Mouse (Mus musculus) kidney, embryonic 15.5 days (tissue): ENCODE measurements around the gene Tgfbr3. TPM values are rescaled to one million over a fixed set of nuclear protein-coding genes. Genes with fewer than 3 reads are reported as not detected.

Experiments used
- ATAC-seq: fragments of 200-750 bp; cut with Nextera tagmentation; replicated peaks from 2 replicates; pipeline ENCODE4 v1.8.0; 2017; ENCODE audit warnings: moderate TSS enrichment; ENCODE audit not compliant: low FRiP score
- H3K27ac ChIP-seq: fragments of 300-500 bp; sonication (generic); 2 replicates; pipeline ENCODE4 v1.5.1; 2015; ENCODE audit warnings: mild to moderate bottlenecking, inconsistent platforms
- H3K27me3 ChIP-seq: fragments of 300-500 bp; sonication (generic); 2 replicates; pipeline ENCODE4 v1.6.1; 2015; ENCODE audit warnings: inconsistent platforms
- H3K36me3 ChIP-seq: fragments of 300-500 bp; sonication (generic); 2 replicates; pipeline ENCODE4 v1.6.1; 2015; ENCODE audit warnings: inconsistent platforms
- H3K4me1 ChIP-seq: fragments of 300-500 bp; sonication (generic); 2 replicates; pipeline ENCODE4 v1.6.1; 2015; ENCODE audit warnings: inconsistent platforms
- H3K4me2 ChIP-seq: fragments of 300-500 bp; sonication (generic); 2 replicates; pipeline ENCODE4 v1.6.1; 2015; ENCODE audit warnings: moderate library complexity, mild to moderate bottlenecking, inconsistent platforms
- H3K4me3 ChIP-seq: fragments of 300-500 bp; sonication (generic); replicated peaks from 2 replicates; pipeline ENCODE4 v1.5.1; 2015; ENCODE audit warnings: mild to moderate bottlenecking, inconsistent platforms
- H3K9ac ChIP-seq: fragments of 300-500 bp; sonication (generic); 2 replicates; pipeline ENCODE4 v1.6.1; 2015; ENCODE audit warnings: mild to moderate bottlenecking, inconsistent platforms
- H3K9me3 ChIP-seq: fragments of 300-500 bp; sonication (generic); replicated peaks from 2 replicates; pipeline ENCODE4 v1.6.1; 2016; ENCODE audit warnings: inconsistent platforms
- WGBS: fragments of 180-500 bp; shearing (Covaris S2); methylation state at CpG from one replicate; pipeline ENCODE4 v1.1.7; 2015; ENCODE audit warnings: mixed read lengths; 5-methylcytosine and 5-hydroxymethylcytosine counted together
- polyA plus RNA-seq: library from polyadenylated mRNA; unstranded; fragments of >200 nt; fragmentation: Nextera tagmentation; extraction: Ambion mirVana; gene quantifications from 2 replicates; pipeline ENCODE4 v1.2.1, GENCODE M21; 2015

The Tgfbr3 gene
- polyA plus RNA-seq, 1 experiment from 2014 or later, result 19.8 TPM

- H3K27me3 ChIP-seq, result no peaks in the 10 kb centered on the region
- no peak overlapping the region for H3K27ac ChIP-seq
- no peaks in the 10 kb centered on the region for H3K36me3 ChIP-seq
- no peak for ATAC-seq
- no peak overlapping the region for H3K4me3 ChIP-seq
- 47% methylated on average over 5 of the region's 5 CpGs for WGBS
- peaks cover 8% of the 10 kb centered on the region; the same call in 1 of the 2 replicates for H3K4me1 ChIP-seq
- no peak overlapping the region for H3K4me2 ChIP-seq
- no peak overlapping the region for H3K9ac ChIP-seq
- no peaks in the 10 kb centered on the region for H3K9me3 ChIP-seq
These were observed 195.2 kb downstream of the Tgfbr3 start for GRCm38 (mm10) chr5:107094233-107094632.

GRCm38 (mm10) chr5:107093253-107093652 is 196.2 kb downstream of the Tgfbr3 start:
- ATAC-seq, result no peak
- 85% methylated on average over 3 of the region's 3 CpGs for WGBS
- no peak overlapping the region for H3K9ac ChIP-seq
- H3K4me1 ChIP-seq, result peaks cover 12% of the 10 kb centered on the region
- H3K36me3 ChIP-seq, result no peaks in the 10 kb centered on the region
- H3K27me3 ChIP-seq, result no peaks in the 10 kb centered on the region
- no peak overlapping the region for H3K4me2 ChIP-seq
- H3K4me3 ChIP-seq, result no peak overlapping the region
- no peaks in the 10 kb centered on the region for H3K9me3 ChIP-seq
- no peak overlapping the region for H3K27ac ChIP-seq

- H3K4me1 ChIP-seq, result peaks cover 23% of the 10 kb centered on the region
- H3K4me2 ChIP-seq, result no peak overlapping the region
- H3K4me3 ChIP-seq, result no peak overlapping the region
- H3K27ac ChIP-seq, result no peak overlapping the region
- no peaks in the 10 kb centered on the region for H3K9me3 ChIP-seq
- no peaks in the 10 kb centered on the region for H3K27me3 ChIP-seq
- ATAC-seq, result no peak
- no peaks in the 10 kb centered on the region for H3K36me3 ChIP-seq
- H3K9ac ChIP-seq, result no peak overlapping the region
- 52% methylated on average over 8 of the region's 8 CpGs for WGBS
These were observed 197.3 kb downstream of the Tgfbr3 start for GRCm38 (mm10) chr5:107092137-107092536.

- no peak for ATAC-seq
- Histone ChIP-seq H3K27me3 (no peaks in the 10 kb centered on the region), H3K4me3 (no peak overlapping the region), H3K4me2 (no peak overlapping the region), H3K9me3 (no peaks in the 10 kb centered on the region), H3K9ac (no peak overlapping the region), H3K36me3 (no peaks in the 10 kb centered on the region), H3K27ac (no peak overlapping the region), H3K4me1 (peaks cover 35% of the 10 kb centered on the region)
- 51% methylated on average over 5 of the region's 5 CpGs for WGBS
These were observed 199.5 kb downstream of the Tgfbr3 start for GRCm38 (mm10) chr5:107089966-107090365.

- Histone ChIP-seq H3K4me3 (no peak overlapping the region), H3K4me2 (peak overlapping the region; percentile 50), H3K27me3 (no peaks in the 10 kb centered on the region), H3K36me3 (no peaks in the 10 kb centered on the region), H3K9me3 (no peaks in the 10 kb centered on the region), H3K4me1 (peaks cover 35% of the 10 kb centered on the region), H3K9ac (no peak overlapping the region), H3K27ac (peak overlapping the region; percentile 94)
- peak; percentile 72 for ATAC-seq
- 19% methylated on average over 12 of the region's 12 CpGs for WGBS
These were observed 201.3 kb downstream of the Tgfbr3 start for GRCm38 (mm10) chr5:107087829-107088808.

- H3K4me3 ChIP-seq, result no peak overlapping the region
- no peak overlapping the region for H3K9ac ChIP-seq
- no peak overlapping the region for H3K4me2 ChIP-seq
- WGBS, result 20% methylated on average over 2 of the region's 2 CpGs
- H3K9me3 ChIP-seq, result no peaks in the 10 kb centered on the region
- H3K27me3 ChIP-seq, result no peaks in the 10 kb centered on the region
- peaks cover 37% of the 10 kb centered on the region for H3K4me1 ChIP-seq
- H3K36me3 ChIP-seq, result no peaks in the 10 kb centered on the region
- ATAC-seq, result peak; percentile 88
- H3K27ac ChIP-seq, result peak overlapping the region; percentile 94
These were observed 202.1 kb downstream of the Tgfbr3 start for GRCm38 (mm10) chr5:107087291-107087690.

- Histone ChIP-seq H3K27ac (peak overlapping the region; percentile 9; the same call in 1 of the 2 replicates), H3K9me3 (no peaks in the 10 kb centered on the region), H3K4me2 (no peak overlapping the region)
These were observed 203.3 kb downstream of the Tgfbr3 start for GRCm38 (mm10) chr5:107086166-107086565.

GRCm38 (mm10) chr5:107084431-107084830 is 205.0 kb downstream of the Tgfbr3 start:
- Histone ChIP-seq H3K36me3 (no peaks in the 10 kb centered on the region), H3K4me2 (no peak overlapping the region), H3K4me3 (no peak overlapping the region), H3K27me3 (no peaks in the 10 kb centered on the region), H3K27ac (no peak overlapping the region), H3K9ac (no peak overlapping the region), H3K9me3 (no peaks in the 10 kb centered on the region), H3K4me1 (peaks cover 56% of the 10 kb centered on the region)
- 87% methylated on average over 4 of the region's 4 CpGs for WGBS
- no peak for ATAC-seq

More at GRCm38 (mm10) chr5:107086166-107086565, 203.3 kb downstream of the Tgfbr3 start:
- Histone ChIP-seq H3K36me3 (no peaks in the 10 kb centered on the region), H3K27me3 (no peaks in the 10 kb centered on the region), H3K4me3 (no peak overlapping the region), H3K9ac (no peak overlapping the region), H3K4me1 (peaks cover 41% of the 10 kb centered on the region)
- no peak for ATAC-seq
- whole genome bisulfite sequencing, result 82% methylated on average over 5 of the region's 5 CpGs

- H3K36me3 ChIP-seq, result no peaks in the 10 kb centered on the region
- no peak overlapping the region for H3K4me3 ChIP-seq
These were observed 207.4 kb downstream of the Tgfbr3 start for GRCm38 (mm10) chr5:107082011-107082410.

GRCm38 (mm10) chr5:107080986-107081624 is 208.3 kb downstream of the Tgfbr3 start:
- peak overlapping the region; percentile 71 for H3K27ac ChIP-seq
- no peaks in the 10 kb centered on the region for H3K36me3 ChIP-seq
- no peak overlapping the region for H3K9ac ChIP-seq
- WGBS, result 43% methylated on average over 12 of the region's 12 CpGs
- H3K4me3 ChIP-seq, result no peak overlapping the region
- no peaks in the 10 kb centered on the region for H3K9me3 ChIP-seq
- H3K4me1 ChIP-seq, result peaks cover 39% of the 10 kb centered on the region
- 0 out of 2 replicates have a peak, but pooled peaks have one; percentile 19 for ATAC-seq
- no peaks in the 10 kb centered on the region for H3K27me3 ChIP-seq
- H3K4me2 ChIP-seq, result no peak overlapping the region

More at GRCm38 (mm10) chr5:107082011-107082410, 207.4 kb downstream of the Tgfbr3 start:
- no peak for ATAC-seq
- 52% methylated on average over 3 of the region's 3 CpGs for WGBS
- Histone ChIP-seq H3K4me1 (peaks cover 47% of the 10 kb centered on the region), H3K27ac (0 out of 2 replicates have a peak overlapping the region, but pooled peaks have one; percentile 19), H3K27me3 (no peaks in the 10 kb centered on the region), H3K4me2 (no peak overlapping the region), H3K9me3 (no peaks in the 10 kb centered on the region), H3K9ac (no peak overlapping the region)

GRCm38 (mm10) chr5:107079920-107080319 is 209.5 kb downstream of the Tgfbr3 start:
- Histone ChIP-seq H3K27me3 (no peaks in the 10 kb centered on the region), H3K27ac (0 out of 2 replicates have a peak overlapping the region, but pooled peaks have one; percentile 75), H3K4me1 (peaks cover 36% of the 10 kb centered on the region), H3K9ac (no peak overlapping the region), H3K4me2 (no peak overlapping the region), H3K36me3 (no peaks in the 10 kb centered on the region), H3K9me3 (no peaks in the 10 kb centered on the region), H3K4me3 (no peak overlapping the region)
- ATAC-seq, result no peak
- 53% methylated on average over 8 of the region's 8 CpGs for WGBS

GRCm38 (mm10) chr5:107079146-107079638 is 210.2 kb downstream of the Tgfbr3 start:
- Histone ChIP-seq H3K9me3 (no peaks in the 10 kb centered on the region), H3K9ac (no peak overlapping the region), H3K36me3 (no peaks in the 10 kb centered on the region), H3K27ac (peak overlapping the region; percentile 75), H3K4me3 (no peak overlapping the region), H3K27me3 (no peaks in the 10 kb centered on the region), H3K4me1 (peaks cover 39% of the 10 kb centered on the region), H3K4me2 (no peak overlapping the region)
- ATAC-seq, result peak; percentile 50; the same call in 1 of the 2 replicates
- WGBS, result 32% methylated on average over 11 of the region's 11 CpGs
